Mouse (Mus musculus) liver, embryonic 14.5 days (tissue): ENCODE data around the gene Ldah. TPM values are rescaled to one million over a fixed set of nuclear protein-coding genes. Genes with fewer than 3 reads are reported as not detected.

Experiments
- ATAC-seq: fragments of 200-750 bp; cut with Nextera tagmentation; 2 replicates; pipeline ENCODE4 v1.8.0; 2017; ENCODE audit warnings: moderate number of reproducible peaks, mild to moderate bottlenecking, moderate library complexity; ENCODE audit not compliant: insufficient read depth
- DNase-seq, 3 experiments: peaks; one replicate each; pipeline ENCODE4 v3.0.0-alpha.2; 2012 to 2013; ENCODE audit warnings: low read depth in 3 of 3, low spot score in 3 of 3
- H3K27ac ChIP-seq: fragments of 300-500 bp; sonication (generic); 2 replicates; pipeline ENCODE4 v1.5.1; 2014; ENCODE audit warnings: moderate library complexity, mild to moderate bottlenecking, control low read depth, inconsistent platforms
- H3K27me3 ChIP-seq: fragments of 300-500 bp; sonication (generic); 2 replicates; pipeline ENCODE4 v1.6.1; 2014; ENCODE audit warnings: mild to moderate bottlenecking, low read length, moderate library complexity; ENCODE audit not compliant: control insufficient read depth, insufficient read depth
- H3K36me3 ChIP-seq: fragments of 300-500 bp; sonication (generic); replicated peaks from 2 replicates; pipeline ENCODE4 v1.6.1; 2014; ENCODE audit warnings: low read depth; ENCODE audit not compliant: control insufficient read depth, insufficient read depth
- H3K4me1 ChIP-seq, 2 experiments: fragments of 200-500 bp in 1 of 2; fragments of 300-500 bp in 1 of 2; sonication (generic) in 1 of 2; replicated peaks; 2 replicates each; pipeline ENCODE4 v1.6.1; 2012 to 2014; ENCODE audit warnings: antibody characterized with exemption in 1 of 2, inconsistent platforms in 1 of 2, low read length in 1 of 2; ENCODE audit not compliant: control insufficient read depth in 2 of 2, insufficient read depth in 2 of 2
- H3K4me2 ChIP-seq: fragments of 300-500 bp; sonication (generic); 2 replicates; pipeline ENCODE4 v1.6.1; 2014; ENCODE audit warnings: low read depth, mild to moderate bottlenecking, control low read depth, moderate library complexity
- H3K4me3 ChIP-seq, 2 experiments: fragments of 200-500 bp in 1 of 2; fragments of 300-500 bp in 1 of 2; sonication (generic) in 1 of 2; 2 replicates each; pipeline ENCODE4 v1.5.1; 2012 to 2014; ENCODE audit warnings: low read depth in 2 of 2, low read length in 2 of 2, mild to moderate bottlenecking in 2 of 2, control low read depth in 1 of 2, inconsistent platforms in 1 of 2, moderate library complexity in 1 of 2; ENCODE audit not compliant: insufficient read depth in 1 of 2
- H3K9ac ChIP-seq: fragments of 300-500 bp; sonication (generic); replicated peaks from 2 replicates; pipeline ENCODE4 v1.6.1; 2014; ENCODE audit warnings: mild to moderate bottlenecking, control low read depth, moderate library complexity
- H3K9me3 ChIP-seq: fragments of 300-500 bp; sonication (generic); 2 replicates; pipeline ENCODE4 v1.6.1; 2016; ENCODE audit warnings: low read length, mixed read lengths; ENCODE audit not compliant: control insufficient read depth
- CTCF ChIP-seq: IDR thresholded peaks from 2 replicates; pipeline ENCODE4 v1.5.1; 2016; ENCODE audit warnings: antibody characterized with exemption, low read depth, control low read depth
- EP300 ChIP-seq: IDR thresholded peaks from 2 replicates; pipeline ENCODE4 v1.6.1; 2016; ENCODE audit warnings: antibody characterized with exemption, low read depth
- WGBS: fragments of 180-500 bp; shearing (Covaris S2); extraction: QIAGEN DNeasy Blood & Tissue Kit; methylation state at CpG from one replicate; pipeline ENCODE4 v1.1.7; 2014; ENCODE audit not compliant: insufficient replicate concordance; 5-methylcytosine and 5-hydroxymethylcytosine counted together
- polyA plus RNA-seq, 2 experiments: library from polyadenylated mRNA; depleted of rRNA in 1 of 2; stranded (reverse) in 1 of 2; unstranded in 1 of 2; fragments of >200 nt; fragmentation: Nextera tagmentation in 1 of 2; extraction: Ambion mirVana in 1 of 2; gene quantifications; 2 replicates each; pipeline versions ENCODE4 v1.2.1 to v1.2.3; 2012 to 2014

The Ldah gene
- polyA plus RNA-seq, 2 experiments = 13.3 to 21.2 TPM

DNA sequence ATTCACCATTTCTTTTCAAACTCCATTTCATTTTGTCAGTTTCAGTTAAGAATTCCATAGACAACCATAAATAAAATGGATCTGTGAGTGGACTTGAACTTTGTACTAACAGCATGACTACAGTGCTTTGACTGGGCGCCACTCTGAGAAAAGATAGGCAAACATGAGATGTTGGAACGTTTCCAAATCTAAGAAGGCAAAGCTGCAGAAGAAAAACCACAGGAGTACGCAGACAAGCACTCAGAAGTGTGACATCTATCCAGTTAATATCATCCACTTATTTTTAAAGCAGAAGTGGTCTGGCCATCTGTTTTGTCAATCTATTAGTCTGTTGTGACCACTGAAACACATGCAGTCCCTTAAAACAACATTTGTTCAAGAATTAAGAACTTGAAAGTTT is 18.2 kb upstream of the Ldah start:
- no peaks in the 10 kb centered on the region for H3K4me1 ChIP-seq
- H3K27ac ChIP-seq = no peak overlapping the region
- no peaks in the 10 kb centered on the region for H3K27me3 ChIP-seq
- TF ChIP-seq EP300 (no peak), CTCF (no peak)
- H3K4me2 ChIP-seq = no peak overlapping the region
- DNase-seq = no peak
- no peak overlapping the region for H3K9ac ChIP-seq
- H3K36me3 ChIP-seq = no peaks in the 10 kb centered on the region
- ATAC-seq = no peak
- no peak overlapping the region for H3K4me3 ChIP-seq
- 34% methylated on average over 3 of the region's 3 CpGs for WGBS
- H3K9me3 ChIP-seq = no peaks in the 10 kb centered on the region

DNA sequence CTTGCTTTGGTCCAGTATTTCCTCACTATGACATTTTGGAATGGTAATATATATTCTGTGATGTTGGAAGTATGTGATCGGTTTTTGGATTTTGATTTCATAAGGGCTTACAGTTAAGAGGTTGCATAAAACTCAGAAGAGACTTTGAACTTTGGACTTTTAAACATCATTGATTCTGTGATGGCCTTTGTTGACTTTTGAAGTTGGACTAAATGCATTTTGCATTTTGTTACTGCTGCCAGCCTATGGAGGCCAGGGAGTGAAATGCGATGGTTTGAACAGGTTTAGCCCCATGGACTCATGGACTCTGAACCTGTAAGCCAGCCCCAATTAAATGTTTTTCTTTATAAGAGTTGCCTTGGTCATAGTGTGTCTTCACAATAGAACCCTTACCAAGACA is 2.2 kb upstream of the Ldah start:
- H3K4me3 ChIP-seq = no peak overlapping the region
- no peaks in the 10 kb centered on the region for H3K9me3 ChIP-seq
- H3K4me1 ChIP-seq = peaks cover 0 to 3% of the 10 kb centered on the region in 2 experiments; a peak in 3 of 4 replicates
- no peak overlapping the region for H3K27ac ChIP-seq
- no peak overlapping the region for H3K9ac ChIP-seq
- H3K4me2 ChIP-seq = no peak overlapping the region
- TF ChIP-seq EP300 (no peak), CTCF (no peak)
- no peak for ATAC-seq
- H3K27me3 ChIP-seq = no peaks in the 10 kb centered on the region
- no peaks in the 10 kb centered on the region for H3K36me3 ChIP-seq
- 71% methylated on average over 2 of the region's 2 CpGs for WGBS
- no peak for DNase-seq

DNA sequence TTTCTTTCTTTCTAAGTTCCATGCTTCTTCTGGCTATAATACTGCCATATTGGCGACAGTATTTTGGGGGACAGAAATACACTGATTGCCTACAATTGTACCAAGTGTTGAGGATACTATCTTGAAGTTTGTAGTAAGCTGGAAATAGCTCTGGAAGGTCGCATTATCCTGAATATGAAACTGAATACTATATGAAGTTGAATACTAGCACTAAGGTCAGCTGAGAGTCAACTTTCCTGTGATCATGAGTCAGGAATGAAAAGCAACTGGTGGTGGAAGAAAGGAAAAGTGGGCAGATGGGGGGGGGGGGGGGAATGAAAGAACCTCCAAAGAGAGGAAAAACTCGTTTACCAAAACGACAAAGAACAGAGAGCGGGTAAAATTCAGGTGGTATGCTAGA is 329 bp upstream of the Ldah start:
- H3K9me3 ChIP-seq = no peaks in the 10 kb centered on the region
- DNase-seq (no peak), ATAC-seq (no peak)
- no peaks in the 10 kb centered on the region for H3K27me3 ChIP-seq
- WGBS = 17% methylated on average over 5 of the region's 5 CpGs
- peak overlapping the region; percentile 92 to 99 for H3K4me3 ChIP-seq
- H3K27ac ChIP-seq = no peak overlapping the region
- H3K4me1 ChIP-seq = peaks cover 0 to 3% of the 10 kb centered on the region in 2 experiments; a peak in 3 of 4 replicates
- TF ChIP-seq EP300 (no peak), CTCF (no peak)
- H3K4me2 ChIP-seq = peak overlapping the region; percentile 74
- peak overlapping the region; percentile 87 for H3K9ac ChIP-seq
- H3K36me3 ChIP-seq = no peaks in the 10 kb centered on the region

DNA sequence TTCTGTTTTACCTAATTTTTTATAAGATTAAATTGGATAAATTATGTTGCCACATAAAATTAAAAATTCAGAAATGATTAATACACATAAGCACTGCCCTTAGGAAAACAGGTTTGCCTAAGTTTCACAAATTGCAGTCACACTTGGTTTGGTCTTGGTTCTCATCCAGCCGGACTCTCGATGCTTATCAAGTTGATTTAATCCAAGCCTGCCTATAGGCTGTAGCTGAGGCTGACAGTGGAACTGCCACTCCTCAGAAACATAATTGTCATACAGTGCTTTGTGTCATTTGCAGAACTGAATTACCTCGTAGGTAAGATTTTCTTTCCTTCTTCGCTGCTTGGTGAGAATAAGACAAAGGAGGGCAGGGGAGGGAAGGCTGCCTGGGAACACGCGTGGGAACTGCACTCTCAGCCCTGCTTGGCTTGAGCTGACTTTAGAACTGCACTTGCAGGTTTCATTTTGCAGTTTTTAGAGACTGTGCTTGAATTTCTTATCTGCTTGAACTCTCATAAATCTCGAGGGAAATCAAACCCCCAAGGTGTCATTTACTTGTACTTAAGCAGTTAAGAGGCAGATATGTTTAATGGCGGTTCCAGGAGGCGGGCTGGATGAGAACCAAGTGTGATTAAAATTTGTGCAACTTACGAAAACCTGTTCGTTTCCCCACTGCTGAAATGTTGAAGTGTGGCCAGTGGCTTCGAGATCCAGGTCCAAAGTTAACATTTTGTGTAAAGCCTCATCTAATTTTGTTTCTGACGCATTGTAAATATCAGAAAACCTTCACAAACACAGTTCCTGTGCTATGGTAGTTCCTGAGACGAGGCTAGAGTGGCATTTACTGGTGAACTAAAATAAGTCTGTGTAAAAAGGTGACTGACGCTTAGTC is 8.7 kb downstream of the Ldah start:
- no peaks in the 10 kb centered on the region for H3K27me3 ChIP-seq
- WGBS = 72% methylated on average over 15 of the region's 15 CpGs
- H3K27ac ChIP-seq = no peak overlapping the region
- H3K4me2 ChIP-seq = no peak overlapping the region
- no peaks in the 10 kb centered on the region for H3K36me3 ChIP-seq
- H3K4me3 ChIP-seq = no peak overlapping the region
- H3K4me1 ChIP-seq = no peaks in the 10 kb centered on the region
- ATAC-seq (no peak), DNase-seq (no peak)
- H3K9ac ChIP-seq = no peak overlapping the region
- TF ChIP-seq EP300 (no peak), CTCF (no peak)
- no peaks in the 10 kb centered on the region for H3K9me3 ChIP-seq

DNA sequence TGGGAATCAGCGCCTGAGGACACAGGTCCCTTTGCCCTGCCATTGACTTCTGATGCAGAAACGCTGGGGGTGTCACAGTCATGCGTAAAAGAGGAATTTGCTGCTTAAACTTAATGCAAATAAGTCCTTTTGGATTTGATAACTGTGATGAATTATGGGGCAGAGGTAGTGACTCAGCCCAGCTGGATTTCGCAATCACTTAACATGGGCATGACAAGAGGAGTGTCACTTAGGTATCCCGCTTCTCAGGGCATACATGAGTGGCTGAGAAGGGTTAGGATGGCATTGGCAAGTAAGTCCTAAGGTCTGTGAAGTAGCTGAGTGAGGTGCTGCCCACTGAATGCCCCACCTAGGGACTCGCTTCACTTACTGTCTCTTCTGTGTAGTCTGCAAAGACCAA is 15.1 kb downstream of the Ldah start:
- Histone ChIP-seq H3K27ac (no peak overlapping the region), H3K27me3 (no peaks in the 10 kb centered on the region), H3K4me2 (no peak overlapping the region), H3K4me3 (no peak overlapping the region), H3K9ac (no peak overlapping the region), H3K4me1 (no peaks in the 10 kb centered on the region), H3K36me3 (no peaks in the 10 kb centered on the region), H3K9me3 (no peaks in the 10 kb centered on the region)
- 81% methylated on average over 6 of the region's 6 CpGs for WGBS
- DNase-seq = no peak
- TF ChIP-seq EP300 = no peak
- TF ChIP-seq CTCF = no peak
- no peak for ATAC-seq
